Mouse (Mus musculus): ENCODE data around the gene Cadm1.

GRCm38 (mm10) chr9:47508109-47508508 is 21.9 kb upstream of the Cadm1 start:
- TF ChIP-seq CTCF (IDR thresholded peaks at IDR 0.05; ENCODE audit: borderline replicate concordance, control insufficient read depth, extremely low read depth, insufficient read depth, low read length, poor library complexity) (no peak), POLR2A (IDR thresholded peaks at IDR 0.05; ENCODE audit: control insufficient read depth, extremely low read depth, insufficient read depth, low read length, poor library complexity) (no peak)

Data from thymus, adult 2 months (tissue).